Mouse (Mus musculus) G1E-ER4 (cell line): ENCODE data around the gene Slc25a24. TPM values are rescaled to one million over a fixed set of nuclear protein-coding genes. Genes with fewer than 3 reads are reported as not detected.

Experiments
- GATA1 ChIP-seq: IDR thresholded peaks from one replicate; pipeline ENCODE4 v1.8.0; 2012; ENCODE audit warnings: low read length, inconsistent platforms
- polyA plus RNA-seq: library from polyadenylated mRNA; stranded (reverse); fragments of >175 nt; gene quantifications from 2 replicates; pipeline ENCODE4 v1.2.3, GENCODE M21; 2012

The Slc25a24 gene
- polyA plus RNA-seq, 1 experiment = not detected

GRCm38 (mm10) chr3:109155926-109156669, 33.1 kb downstream of the Slc25a24 start:
- no peak for TF ChIP-seq GATA1

GRCm38 (mm10) chr3:109157481-109157880, 34.5 kb downstream of the Slc25a24 start:
- no peak for TF ChIP-seq GATA1

DNA sequence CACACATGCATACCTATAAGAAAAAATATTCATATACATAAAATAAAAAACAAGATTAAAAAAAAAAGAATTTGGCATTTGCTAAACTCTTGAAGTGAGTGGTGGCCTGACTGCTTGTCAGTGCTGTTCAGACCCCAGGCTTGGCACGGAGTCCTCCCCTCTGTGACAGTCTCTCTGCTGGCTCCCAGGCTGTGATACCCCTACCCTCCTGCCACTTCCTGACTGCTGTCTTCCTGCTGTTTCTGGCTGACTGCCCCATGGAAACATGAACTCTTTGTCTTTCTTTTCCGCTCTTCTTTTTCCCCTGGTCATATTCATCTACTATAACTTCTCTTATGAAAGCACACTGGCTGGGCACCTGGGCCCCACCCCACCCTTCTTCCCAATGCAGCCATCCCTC, 41.1 kb downstream of the Slc25a24 start:
- TF ChIP-seq GATA1 = no peak

GRCm38 (mm10) chr3:109164644-109165043, 41.7 kb downstream of the Slc25a24 start:
- no peak for TF ChIP-seq GATA1

GRCm38 (mm10) chr3:109165214-109165829, 42.4 kb downstream of the Slc25a24 start:
- TF ChIP-seq GATA1 = no peak

- no peak for TF ChIP-seq GATA1
Observed at GRCm38 (mm10) chr3:109169121-109169520, 46.2 kb downstream of the Slc25a24 start.

GRCm38 (mm10) chr3:109171070-109171778, 48.3 kb downstream of the Slc25a24 start:
- TF ChIP-seq GATA1 = no peak

DNA sequence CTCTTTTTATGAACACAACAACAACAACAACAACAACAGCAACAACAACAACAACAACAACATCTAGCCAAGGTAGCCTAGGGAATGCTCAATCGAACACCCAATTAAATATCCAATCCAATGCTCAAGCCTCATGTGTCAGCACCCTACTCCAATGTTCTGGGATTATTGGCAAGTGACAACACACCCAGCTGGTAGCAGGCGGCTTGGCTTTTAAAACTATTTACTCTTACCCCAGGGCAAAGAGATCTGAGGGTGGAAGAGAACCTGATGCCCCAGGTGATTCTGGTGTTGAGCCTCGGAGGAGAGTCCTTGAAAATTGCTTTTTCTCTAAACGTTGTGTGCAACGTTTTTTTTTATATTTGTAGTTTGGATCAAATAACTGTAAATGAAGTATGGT, 51.4 kb downstream of the Slc25a24 start:
- no peak for TF ChIP-seq GATA1

- no peak for TF ChIP-seq GATA1
Observed at GRCm38 (mm10) chr3:109178705-109179104, 55.8 kb downstream of the Slc25a24 start.

DNA sequence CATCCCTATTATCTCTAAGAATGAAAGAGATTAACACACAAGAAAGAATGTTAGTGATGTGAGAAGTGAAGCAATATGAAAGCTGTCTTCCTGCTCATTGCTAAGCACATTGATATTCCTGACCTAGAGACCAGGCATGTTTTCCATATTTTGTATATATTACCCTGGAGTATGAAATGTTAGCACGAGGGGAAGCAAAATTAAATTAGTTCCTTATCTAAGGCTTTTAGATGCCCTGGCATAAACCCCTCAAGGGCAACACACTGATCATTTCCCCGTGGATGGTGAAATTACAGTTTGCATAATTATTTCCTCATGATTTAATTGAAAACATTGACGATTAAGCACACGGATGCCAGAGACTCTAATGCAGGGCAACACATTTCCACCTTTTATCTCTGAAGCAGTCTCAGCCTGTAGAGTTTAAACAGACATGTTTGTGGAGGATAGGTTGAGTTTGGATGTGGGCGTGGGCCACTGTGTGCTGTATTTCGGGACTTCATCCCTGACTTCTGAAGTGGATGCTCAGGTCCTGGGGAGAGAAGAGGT, 56.7 kb downstream of the Slc25a24 start:
- no peak for TF ChIP-seq GATA1

DNA sequence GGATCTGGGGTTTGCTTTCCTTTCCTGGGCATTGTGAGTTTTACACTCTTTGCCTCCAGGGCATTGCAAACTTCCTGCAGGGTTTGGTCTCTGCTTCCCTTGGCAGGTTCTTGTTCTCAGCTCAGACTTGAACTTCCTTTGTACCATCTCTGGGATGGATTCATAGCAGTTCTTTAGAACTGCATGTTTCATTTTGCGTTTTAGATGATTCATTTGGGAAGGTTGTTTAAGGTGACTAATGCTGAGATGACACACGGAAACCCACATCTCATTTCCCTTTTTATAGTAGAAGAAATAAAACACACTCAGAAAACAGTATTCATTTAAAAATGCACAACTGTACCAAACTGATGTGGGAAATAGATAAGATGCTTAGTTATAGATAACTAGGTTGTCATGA, 73.2 kb downstream of the Slc25a24 start:
- TF ChIP-seq GATA1 = no peak

GRCm38 (mm10) chr3:109199280-109199679, 76.3 kb downstream of the Slc25a24 start:
- no peak for TF ChIP-seq GATA1

DNA sequence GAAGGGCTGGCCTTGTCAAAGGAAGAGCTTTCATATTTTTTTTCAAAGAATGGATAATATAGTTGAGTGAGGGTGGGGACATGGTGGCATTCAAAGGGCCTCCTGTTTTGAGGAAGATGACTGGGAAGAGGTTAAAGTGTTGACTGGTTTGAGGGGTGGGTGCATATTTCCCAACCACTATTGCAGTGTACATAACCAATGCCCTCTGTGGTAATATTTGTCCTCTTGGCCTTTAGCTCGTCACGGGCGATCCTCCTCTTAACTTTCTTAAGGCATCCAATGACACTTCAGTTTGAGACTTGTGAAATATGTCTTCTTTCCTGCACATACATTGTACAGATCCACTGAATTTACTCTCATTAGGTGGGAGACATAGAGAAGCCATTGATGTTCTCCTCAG, 89.4 kb downstream of the Slc25a24 start:
- TF ChIP-seq GATA1 = no peak

- TF ChIP-seq GATA1 = no peak
Observed at GRCm38 (mm10) chr3:109216352-109216751, 93.4 kb downstream of the Slc25a24 start.

Other genes starting within 250 kb of the Slc25a24 start
- not detected in 2 replicates for gene Fndc7, start 233.1 kb upstream of the Slc25a24 start, polyA plus RNA-seq
- 110 and 127 TPM in 2 replicates for gene Prpf38b, start 211.4 kb upstream of the Slc25a24 start, polyA plus RNA-seq
- 0.03 TPM in 1 of 2 replicates, not detected in the other for gene Henmt1, start 183.3 kb upstream of the Slc25a24 start, polyA plus RNA-seq
- gene Gm9857, start 182.7 kb upstream of the Slc25a24 start, polyA plus RNA-seq = not detected in 2 replicates
- not detected in 2 replicates for gene Fam102b, start 95.5 kb upstream of the Slc25a24 start, polyA plus RNA-seq
- gene Slc25a54, start 42.7 kb upstream of the Slc25a24 start, polyA plus RNA-seq = not detected in 2 replicates
- not detected in 2 replicates for gene Vav3, start 217.5 kb downstream of the Slc25a24 start, polyA plus RNA-seq